Mouse (Mus musculus) retina, postnatal 7 days (tissue): ENCODE data around the gene Rab4b.
A peak's percentile ranks its signal among the peaks of the same experiment; 100 is the strongest.

Experiments used
- DNase-seq: peaks from one replicate; pipeline ENCODE4 v3.0.0-alpha.2; 2012; ENCODE audit warnings: low read depth, low spot score

The Rab4b gene

DNA sequence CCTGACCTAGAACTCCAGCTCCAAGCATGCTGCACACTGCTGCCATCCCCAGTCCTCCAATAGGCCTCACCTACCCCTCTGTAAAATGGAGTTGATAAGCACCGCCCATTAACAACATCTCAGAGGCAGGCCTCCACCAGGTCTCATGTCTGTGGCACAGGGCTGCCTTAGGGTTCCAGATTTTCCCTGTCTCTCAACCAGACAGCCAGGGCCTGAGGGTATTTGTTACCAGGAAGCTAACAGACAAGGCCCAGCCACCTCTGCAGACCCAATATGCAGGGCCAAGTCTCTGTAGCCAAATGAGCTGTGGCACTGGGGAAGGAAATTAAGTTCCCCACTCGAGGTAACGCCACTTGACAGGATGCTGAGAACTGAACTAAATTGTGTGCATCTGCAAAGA, 17.8 kb downstream of the Rab4b start:
- DNase-seq = no peak

DNA sequence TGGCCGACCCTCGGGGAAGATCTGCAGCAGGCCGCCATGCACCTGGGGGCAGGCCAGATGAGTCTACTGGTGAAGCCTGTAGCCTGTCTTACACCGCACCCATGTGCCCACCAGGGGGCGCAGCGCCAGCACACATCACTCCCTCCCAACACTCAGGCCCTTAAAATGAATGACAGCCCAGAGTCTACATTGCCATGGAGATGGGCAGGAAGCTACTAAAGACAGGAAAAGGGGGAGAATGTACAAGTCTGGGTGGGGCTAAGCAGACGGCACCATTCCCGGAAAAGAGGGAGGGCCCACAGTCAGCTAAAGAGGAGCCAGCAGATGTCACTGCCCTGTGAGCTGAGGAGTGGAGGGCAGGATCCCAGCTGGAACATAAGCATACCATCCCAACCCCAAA, 18.8 kb downstream of the Rab4b start:
- DNase-seq = peak; percentile 74

DNA sequence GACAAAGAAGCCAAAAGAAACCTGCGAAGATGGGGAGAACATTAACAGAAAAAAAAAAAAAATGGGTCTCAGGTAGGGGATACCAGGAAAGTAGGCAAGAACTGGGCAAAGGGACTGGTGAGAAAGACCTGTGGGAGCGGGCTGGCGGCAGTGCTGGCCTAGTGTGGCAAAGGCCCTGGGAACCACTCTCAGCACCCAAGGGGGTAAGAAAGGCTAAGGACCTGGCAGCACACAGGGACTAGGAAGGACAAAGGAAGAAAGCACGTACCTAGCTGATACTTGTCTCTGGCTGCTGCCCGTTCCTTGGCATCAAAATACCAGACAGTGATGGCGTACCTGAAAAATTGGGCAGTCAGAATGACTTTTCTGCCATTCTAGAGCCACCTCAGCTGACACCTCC, 19.4 kb downstream of the Rab4b start:
- DNase-seq = no peak

DNA sequence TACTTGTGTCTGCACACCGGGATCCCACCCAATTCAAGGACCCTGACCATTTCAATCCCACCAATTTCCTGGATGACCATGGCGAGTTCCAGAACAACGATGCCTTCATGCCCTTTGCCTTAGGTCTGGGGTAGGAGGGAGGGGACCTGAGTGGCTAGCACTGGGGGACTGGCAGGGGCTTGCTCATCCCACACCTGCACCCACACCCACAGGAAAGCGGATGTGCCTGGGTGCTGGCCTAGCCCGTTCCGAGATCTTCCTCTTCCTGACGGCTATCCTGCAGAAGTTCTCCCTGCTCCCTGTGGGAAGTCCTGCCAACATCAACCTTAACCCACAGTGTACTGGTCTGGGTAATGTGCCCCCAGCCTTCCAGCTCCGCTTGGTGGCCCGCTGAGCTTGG, 20.5 kb downstream of the Rab4b start:
- DNase-seq = no peak

DNA sequence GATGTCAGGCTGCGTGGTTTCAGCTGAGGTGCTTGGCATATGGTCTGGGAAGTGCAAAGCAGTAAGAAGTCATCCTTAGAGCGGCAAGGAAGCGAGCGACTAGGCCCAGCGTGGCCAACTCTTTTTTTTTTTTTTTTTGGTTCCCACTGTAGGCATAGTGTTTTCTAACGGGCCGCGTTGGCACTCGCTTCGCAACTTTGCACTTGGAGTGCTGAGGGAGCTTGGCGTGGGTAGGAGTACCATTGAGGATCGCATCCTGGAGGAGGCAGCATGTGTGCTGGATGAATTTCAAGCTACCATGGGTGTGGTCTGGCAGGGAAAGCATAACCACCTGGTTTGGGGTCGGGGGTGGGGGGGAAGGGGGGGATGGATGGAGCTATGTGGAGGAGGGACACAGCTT, 22.7 kb downstream of the Rab4b start:
- DNase-seq = no peak

DNA sequence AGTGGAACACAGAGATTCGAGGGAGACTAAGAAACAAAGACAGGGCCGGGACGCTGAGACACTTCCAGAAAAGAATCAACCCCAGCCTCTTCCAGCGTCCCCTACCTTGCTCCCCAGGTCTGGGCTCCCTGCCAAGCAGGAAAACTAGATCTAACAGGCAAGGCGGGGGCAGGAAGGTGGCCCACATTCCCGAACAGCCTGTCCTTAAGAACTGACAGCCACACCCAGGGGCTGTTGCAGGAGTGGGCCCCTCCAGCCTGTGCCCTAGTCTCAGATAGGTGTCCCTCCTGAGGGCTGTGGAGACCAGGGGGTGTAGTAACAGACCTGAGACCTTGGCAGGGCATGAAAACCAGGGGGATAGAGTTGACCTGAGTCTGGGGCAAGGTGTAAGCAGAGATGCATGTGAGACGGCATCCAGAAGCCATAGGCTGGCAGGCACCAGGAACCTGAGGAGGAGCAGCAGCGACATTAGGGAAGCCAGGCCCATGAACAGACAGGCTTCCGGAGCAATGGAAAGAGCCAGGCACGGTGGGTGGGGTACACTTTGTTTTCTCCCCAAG, 25.4 kb downstream of the Rab4b start, which contains the start of gene Cyp2t4:
Cyp2t4 (plus strand) TSS at position 510 of the 560 bp plus-strand sequence.
- DNase-seq = no peak

DNA sequence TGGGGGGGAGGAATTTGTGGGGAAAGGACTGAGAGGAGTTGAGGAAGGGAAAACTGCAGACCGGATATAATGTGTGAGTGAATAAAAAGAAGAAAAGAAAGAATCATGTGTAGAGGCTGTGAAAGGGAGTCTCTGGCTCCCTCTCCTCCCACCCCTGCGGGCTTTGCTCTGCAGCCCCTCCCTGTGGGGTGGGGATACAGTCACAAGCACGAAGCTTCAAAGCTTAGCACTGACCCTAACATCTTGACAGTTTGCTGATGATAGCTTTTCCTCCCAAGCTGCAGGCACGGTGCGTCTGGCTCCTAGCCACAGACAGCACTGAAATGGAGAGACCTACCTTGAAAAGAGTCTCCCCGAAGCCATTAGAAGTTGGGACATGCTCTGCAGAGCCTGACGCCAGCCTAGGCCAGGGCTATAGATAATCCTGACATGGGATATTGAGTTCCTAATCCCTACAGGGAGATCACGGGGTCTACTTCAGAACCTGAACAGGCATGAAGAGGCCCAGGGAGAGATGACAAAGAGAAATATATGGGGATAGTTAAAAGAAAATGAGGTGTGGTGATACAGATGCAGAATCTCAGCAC, 42.2 kb downstream of the Rab4b start:
- DNase-seq = no peak

DNA sequence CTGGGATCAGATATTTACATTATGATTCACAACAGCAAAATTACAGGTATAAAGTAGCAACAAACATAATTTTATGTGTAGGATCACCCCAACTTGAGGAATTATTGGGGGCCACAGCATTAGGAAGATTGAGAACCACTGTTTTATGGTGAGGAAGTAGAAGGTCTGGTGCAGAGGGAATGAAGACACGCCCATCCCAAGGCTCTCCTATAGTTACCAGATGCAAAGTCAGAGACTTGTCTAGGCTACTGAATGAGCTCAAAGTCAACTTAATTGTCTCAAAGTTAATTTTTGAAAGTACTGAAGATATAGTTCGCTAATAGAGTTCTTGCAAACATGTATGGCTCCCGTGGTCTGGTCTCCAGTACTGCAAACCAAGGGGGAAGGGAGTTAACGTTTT, 44.9 kb downstream of the Rab4b start:
- DNase-seq = no peak

DNA sequence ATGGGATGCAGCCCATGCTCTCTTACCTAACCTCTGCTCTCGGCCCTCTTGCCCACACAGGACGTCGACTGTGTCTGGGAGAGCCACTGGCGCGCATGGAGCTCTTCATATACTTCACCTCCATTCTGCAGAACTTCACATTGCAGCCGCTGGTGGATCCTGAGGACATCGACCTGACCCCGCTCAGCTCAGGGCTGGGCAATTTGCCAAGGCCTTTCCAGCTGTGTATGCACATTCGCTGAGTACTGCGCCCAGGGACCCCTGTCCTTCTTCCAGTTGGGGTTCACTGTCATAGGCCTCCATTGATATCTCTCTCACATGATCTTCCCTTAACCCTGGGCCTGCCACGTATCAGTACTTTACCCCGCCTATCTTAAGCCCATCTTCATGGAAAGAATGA, 45.5 kb downstream of the Rab4b start:
- no peak for DNase-seq

DNA sequence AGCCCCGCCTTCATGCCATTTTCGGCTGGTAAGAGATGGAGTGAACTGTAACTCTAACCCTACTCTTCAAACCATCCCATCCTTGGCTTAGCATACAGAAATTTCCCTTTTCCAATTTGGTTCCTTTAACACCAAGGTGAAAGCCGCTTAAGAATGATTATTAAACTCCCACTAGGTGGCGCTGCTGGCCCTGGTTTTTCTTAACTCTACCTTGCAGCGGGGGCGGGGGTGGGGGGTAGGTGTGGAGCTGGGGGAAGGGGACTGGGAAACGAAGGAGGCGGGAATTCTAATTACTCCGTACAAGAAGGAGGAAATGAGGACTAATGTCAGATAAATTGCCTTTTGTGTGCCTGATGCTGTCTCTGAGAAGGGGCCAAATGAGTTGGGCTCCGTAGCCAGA, 46.1 kb downstream of the Rab4b start:
- DNase-seq = peak; percentile 53

DNA sequence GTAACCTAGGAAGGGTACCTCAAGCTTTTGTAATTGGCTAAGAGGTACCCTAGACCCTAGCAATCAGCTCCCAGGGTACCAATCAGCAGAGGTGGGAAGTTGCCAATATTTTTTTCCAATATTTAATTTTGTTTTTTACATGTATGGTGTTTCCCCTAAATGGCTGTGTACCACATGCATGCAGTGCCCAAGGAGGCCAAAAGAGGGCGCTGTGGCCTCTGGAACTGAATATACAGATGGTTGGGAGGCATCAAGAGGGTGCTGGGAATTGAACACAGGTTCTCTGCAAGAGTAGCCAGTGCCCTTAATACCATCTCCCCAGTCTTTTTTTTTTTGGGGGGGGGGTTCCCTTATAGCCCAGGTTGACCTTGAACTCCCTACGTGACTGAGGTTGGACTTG, 47.3 kb downstream of the Rab4b start:
- no peak for DNase-seq

DNA sequence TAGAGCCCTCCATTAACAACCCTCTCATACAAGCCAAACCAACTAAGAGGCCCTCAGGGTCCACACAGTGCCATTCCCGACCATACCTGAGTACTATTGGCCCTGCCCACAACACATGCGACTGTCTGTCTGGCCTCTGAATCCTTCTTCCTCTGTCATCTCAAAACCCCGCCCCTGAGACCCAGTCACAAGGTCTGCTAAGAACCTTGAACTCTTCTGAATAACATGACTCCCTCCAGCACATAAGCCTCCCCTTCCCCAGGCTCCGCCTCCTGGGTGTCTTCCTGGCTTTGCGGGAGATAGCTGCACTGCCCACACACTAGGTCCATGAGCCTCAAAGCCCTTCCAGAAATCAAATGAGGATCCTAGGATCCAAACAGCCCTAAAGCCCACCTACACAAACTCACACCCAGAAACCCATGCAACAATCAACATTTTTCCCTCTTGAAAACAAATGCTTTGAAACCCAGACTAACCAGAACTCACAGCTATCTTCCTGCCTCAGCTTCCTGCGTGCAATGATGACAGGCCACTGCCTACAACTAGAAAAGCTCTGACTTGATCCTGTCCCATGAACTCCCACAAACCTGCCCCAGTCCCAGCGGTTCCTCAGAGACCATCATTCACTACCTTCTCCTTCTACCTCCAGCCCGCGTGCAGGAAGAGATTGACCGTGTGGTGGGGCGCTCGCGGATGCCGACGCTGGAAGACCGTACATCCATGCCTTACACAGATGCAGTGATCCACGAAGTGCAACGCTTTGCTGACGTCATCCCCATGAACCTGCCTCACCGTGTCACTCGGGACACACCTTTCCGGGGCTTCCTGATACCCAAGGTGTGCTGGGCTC, 48.0 kb downstream of the Rab4b start:
- DNase-seq = no peak

DNA sequence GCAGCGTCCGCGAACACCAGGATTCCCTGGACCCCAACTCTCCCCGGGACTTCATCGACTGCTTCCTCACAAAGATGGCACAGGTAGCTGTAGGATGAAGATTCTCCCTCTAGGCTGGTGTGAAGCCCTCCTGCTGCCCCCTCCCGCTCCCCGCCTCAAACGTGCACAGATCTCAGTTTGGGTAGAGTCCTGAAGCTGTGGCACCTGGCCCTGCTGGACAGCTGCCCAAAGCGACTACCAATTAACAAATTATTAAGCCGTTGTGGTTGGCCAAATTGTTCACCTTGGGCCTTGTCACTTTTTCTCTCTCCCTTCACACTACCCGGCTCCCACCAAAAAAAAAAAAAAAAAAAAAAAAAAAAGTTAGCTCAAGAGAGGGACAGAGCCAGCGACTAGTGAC, 48.9 kb downstream of the Rab4b start:
- no peak for DNase-seq

DNA sequence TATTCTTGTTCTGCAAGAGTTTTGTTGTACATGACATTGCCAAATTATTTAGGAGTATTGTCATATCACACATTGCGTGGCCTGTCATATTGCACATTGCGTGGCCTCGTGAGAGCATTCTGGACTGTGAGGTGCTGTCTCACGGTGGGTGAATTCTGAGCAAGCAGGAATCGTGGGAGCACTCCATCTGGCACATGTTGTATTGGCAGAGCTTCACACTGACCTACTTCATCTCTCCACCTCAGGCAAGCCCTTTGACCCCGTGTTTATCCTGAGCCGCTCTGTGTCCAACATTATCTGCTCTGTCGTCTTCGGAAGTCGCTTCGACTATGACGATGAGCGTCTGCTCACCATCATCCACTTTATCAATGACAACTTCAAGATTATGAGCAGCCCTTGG, 49.8 kb downstream of the Rab4b start:
- no peak for DNase-seq

DNA sequence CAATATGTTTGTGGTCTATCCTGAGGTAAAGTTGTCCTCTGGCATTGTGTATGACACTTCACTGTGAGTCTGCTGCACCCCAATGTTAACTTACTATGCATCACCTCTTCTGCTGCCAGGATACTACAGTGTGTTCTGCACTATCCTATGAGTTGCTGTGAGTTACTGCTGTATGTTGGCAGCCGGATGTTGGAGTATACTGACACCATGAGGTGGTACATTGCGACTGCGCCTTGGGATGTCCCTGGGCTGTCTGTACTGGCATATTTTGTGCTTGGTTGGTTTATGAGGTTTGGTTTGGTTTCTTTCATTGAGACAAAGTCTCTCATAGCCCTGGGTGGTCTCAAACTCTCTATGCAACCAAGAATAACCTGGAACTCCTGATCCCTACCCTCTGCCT, 50.5 kb downstream of the Rab4b start:
- DNase-seq = no peak

DNA sequence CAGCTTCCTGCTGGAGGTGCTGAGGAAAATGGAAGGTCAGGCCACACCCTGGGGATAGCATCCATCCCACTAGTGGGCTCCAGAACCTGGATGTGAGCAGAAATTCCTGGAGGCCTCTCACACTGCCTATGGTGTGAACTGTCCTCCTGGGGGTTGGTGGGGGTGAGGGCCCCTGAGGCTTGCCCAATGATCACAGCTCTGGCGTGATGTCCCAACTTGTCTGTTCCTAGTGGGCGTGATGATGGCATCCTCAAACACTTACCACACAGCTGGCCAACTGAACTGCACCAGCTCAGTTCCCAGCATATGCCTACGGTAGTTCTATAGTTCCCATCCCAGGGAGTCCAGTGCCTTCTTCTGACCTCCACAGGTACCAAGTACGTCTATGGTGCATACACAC, 53.7 kb downstream of the Rab4b start:
- no peak for DNase-seq

DNA sequence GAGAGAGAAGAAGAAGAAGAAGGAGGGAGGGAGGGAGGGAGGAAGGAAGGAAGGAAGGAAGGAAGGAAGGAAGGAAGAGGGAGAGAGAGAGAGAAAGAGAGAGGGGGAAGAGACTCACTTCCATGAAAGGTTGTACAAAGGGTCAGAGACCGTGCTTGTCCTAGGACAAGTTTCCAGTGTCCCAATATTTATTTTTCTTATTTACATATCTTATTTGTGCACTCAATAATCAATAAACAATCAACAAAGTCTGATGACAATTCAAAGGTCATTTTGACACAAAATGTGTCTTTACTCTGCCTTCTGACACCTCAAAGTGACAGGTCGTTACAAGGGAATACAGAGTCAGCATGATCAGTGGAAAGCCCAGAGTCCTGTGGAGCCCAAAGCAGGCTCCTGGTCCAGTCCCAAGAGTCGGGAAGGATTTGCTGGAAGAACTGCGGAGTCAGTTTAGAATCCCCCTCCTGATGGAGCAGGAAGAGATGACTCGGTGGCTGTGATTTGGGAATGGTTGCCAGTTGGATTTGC, 54.3 kb downstream of the Rab4b start:
- DNase-seq = no peak

DNA sequence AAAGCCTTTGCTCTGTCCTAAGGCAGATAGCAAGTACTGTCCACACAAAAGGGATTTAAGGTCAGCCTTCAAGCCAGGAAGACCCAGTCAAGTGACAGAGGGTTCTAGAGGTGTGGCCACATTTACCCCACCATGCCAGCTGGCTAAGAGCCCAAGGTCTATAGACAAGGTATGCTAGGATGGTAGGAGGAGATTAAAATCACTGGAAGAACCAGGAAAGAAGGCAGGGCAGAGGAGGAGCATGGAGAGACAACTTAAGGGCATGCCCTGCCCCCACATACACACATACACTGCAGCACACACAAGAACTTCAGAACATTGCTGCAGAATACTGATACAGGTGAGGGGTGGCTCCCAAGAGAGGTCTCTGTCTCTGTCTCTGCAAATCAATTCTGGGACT, 59.0 kb downstream of the Rab4b start, which contains the start of gene Cyp2f2:
Cyp2f2 (plus strand) TSS at position 234 of the 400 bp plus-strand sequence.
- DNase-seq = no peak
